Mouse (Mus musculus) MN1 (cell line): ENCODE measurements at regions not wholly inside any gene's neighbourhood (a gene's known extent, or its start where the extent isn't known, plus 50 kb on each side); places are given as distances from the start of the nearest gene placed in this dataset.

Source experiments
- DNase-seq: peaks from one replicate; pipeline ENCODE4 v3.0.0-alpha.2; 2016; ENCODE audit warnings: low spot score

- DNase-seq = no peak
These were observed 313.9 kb upstream of the Dph6 start for GRCm38 (mm10) chr2:114968651-114969050.

- DNase-seq = no peak
These were observed 338.7 kb upstream of the Dph6 start for GRCm38 (mm10) chr2:114993419-114993818.

GRCm38 (mm10) chr2:114993882-114994281 lies 339.1 kb upstream of the Dph6 start:
- DNase-seq = no peak

GRCm38 (mm10) chr2:114994691-114995347 lies 340.1 kb upstream of the Dph6 start:
- no peak for DNase-seq

DNA sequence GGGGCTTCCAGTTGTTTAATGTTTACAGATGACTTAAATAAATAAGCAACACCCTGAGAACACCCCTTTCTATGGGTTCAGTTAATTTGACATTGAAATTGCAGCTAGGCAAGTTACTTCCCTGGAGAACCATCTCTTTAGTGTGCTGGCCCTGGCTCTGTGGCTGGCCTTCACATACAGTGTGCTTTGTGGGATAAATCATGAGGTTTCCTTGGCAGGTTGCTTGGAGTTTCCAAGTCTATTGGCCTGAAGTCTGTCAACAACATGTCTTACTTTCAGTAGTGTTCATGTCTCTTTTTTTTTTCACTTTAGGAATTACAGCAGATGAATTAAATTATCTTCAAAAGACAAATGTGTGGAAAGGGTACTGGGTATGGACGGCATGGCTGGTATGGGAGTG lies 359.2 kb upstream of the Dph6 start:
- no peak for DNase-seq

GRCm38 (mm10) chr2:115026777-115027176 lies 372.0 kb upstream of the Dph6 start:
- no peak for DNase-seq

- no peak for DNase-seq
These were observed 376.4 kb upstream of the Dph6 start for GRCm38 (mm10) chr2:115031134-115031533.

- no peak for DNase-seq
These were observed 381.4 kb upstream of the Dph6 start for GRCm38 (mm10) chr2:115036205-115036604.

GRCm38 (mm10) chr2:115042299-115042785 lies 387.6 kb upstream of the Dph6 start:
- no peak for DNase-seq

- DNase-seq = no peak
These were observed 401.7 kb upstream of the Dph6 start for GRCm38 (mm10) chr2:115056327-115057070.

DNA sequence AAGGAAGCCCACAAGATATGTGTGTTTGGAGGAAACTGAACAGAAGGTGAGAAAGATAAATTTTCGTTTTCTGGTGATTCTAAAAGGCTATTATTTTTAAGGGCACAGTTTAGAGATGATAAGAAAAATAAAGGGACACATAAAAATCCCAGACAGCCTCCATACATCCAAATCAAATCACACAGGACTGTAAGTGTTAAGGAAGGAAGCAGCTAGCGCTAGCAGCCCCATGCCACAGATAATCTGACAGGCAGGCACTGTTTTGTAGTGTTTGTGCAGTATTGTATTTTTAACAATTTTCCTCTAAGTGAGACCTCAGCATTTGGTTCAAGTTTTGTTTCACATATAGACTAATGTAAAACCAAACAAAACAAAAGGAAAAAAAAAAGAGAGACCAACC lies 402.4 kb upstream of the Dph6 start:
- no peak for DNase-seq

DNA sequence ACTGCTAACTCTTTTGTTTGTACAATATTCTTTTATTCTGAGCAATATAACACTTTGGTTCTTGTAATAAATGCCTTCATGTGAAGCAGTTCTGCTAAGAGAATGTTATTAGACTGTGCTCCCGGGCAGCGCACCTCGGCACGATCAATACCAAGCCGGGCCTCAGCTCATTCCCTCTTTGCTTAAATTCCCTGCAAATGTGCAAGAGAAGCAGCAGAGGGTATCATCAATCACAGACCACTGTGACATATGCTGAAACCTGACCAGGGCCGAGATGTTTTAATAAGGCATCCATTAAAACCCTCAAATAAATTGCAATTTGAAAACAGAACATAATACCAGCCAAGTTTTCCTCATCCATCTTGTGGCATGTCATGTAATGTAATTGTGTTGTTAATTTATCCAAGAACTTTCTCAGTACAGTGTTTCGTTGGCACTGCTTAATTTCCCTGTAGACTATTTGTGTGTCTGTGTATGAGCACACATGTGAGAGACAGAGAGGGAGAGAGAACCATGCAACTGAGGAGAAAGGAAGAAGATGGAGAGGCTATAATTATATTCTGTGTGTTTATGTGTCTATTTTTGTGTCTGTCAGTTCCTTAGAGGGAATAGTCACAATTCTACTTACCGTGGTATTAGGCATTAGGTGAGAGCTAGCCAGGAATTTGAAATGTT lies 412.9 kb upstream of the Dph6 start:
- DNase-seq = no peak

DNA sequence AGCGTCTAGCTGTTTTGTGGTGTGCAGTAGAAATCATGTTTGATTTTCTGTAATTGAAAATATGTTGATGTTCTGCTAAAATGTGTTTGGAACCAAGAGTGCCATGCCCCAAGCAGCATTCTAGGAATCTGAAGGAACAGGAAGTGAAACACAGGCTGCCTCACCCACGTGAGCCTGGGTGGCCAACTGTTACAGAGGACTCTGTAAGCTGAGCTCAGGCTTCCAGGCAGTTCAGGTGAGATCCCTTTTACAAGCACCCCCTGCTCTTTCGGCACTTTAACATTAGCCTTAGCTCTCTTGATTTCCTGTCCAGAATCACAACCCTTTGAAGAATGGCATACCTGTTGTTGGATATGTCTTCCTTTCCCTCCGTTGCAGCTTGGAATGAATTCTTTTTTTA lies 414.9 kb upstream of the Dph6 start:
- no peak for DNase-seq

DNA sequence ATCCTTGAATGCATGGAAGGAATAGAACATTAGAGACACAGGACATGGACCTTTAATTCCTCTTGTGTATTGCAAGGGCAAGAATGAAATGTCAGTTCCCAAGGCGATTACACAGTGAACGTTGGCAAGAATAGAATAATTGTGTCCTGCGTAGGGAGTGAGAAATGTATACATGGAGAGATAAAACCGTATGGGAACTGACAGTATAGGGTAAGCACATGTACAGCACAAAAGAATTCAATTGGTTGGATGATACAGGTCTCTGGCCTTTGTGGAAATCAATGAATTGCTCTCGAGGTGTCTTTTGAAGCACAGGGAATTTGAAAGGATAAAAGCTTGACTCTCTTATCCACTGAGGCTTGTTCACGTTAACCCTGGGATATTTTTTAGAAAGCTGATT lies 415.4 kb upstream of the Dph6 start:
- no peak for DNase-seq

DNA sequence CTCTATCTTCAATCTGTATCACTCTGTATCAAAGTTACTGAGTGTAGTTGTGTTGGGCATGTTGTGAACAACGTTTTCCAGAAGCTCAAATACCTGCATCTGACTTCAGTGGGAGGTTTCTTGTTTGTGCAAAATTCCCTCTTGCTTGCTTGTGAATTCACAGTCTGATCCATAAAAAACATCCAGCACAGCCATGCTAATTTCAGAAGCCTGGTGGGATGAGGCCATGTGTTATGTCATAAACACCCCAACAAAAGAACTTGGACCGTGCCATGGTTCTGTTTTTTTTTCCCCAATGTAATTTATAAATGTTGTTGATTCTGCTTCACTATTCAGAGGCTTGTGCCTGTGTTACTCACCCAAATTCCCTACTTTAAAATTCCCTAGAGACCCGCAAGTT lies 415.9 kb upstream of the Dph6 start:
- DNase-seq = no peak

- no peak for DNase-seq
These were observed 427.0 kb upstream of the Dph6 start for GRCm38 (mm10) chr2:115081563-115082291.

- no peak for DNase-seq
These were observed 427.6 kb upstream of the Dph6 start for GRCm38 (mm10) chr2:115082292-115082809.

GRCm38 (mm10) chr2:115088421-115089120 lies 433.8 kb upstream of the Dph6 start:
- DNase-seq = no peak

GRCm38 (mm10) chr2:115090430-115091175 lies 435.8 kb upstream of the Dph6 start:
- DNase-seq = no peak

DNA sequence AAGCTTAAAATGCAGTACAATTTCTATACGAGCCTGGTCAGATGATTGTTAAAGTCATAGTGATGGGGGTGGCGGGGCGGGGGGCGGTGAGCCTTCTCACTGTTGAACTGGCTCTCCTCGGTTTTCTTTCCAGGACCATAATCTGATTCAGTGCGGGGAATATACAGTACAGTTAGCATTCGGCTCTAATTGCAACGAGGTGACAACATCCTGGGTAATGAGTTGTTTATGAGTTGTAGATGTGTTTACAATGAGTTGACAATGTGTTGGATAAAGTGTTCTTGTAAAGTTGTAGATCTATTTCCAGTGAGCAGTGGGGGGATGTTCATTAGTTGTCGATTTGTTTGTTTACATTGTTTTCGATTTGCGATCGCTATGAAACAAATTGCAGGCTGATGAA lies 440.6 kb upstream of the Dph6 start:
- no peak for DNase-seq

DNA sequence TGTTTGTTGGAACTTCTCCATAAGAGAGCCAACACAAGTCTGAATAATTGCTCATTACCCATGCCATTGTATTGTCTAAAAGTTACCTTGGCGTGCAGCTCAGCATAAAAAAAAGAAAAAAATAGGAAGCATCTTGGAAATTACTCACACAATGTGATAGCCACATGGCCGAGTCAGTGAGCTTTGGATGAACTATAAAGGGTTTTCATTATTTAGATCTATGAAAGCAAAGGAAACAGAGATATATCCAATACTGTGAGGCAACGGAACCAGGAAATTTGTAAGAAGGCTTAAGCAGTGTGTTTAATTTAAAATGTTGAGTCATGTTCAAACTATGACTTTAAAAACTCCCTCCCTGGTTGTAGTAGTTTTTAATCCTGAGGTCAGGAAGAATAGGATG lies 446.7 kb upstream of the Dph6 start:
- DNase-seq = no peak
